Mouse (Mus musculus): ENCODE results near the gene Ovca2.

- no peak for TF ChIP-seq POLR2A (IDR thresholded peaks at IDR 0.05; ENCODE audit: control insufficient read depth, extremely low read depth, insufficient read depth, low read length, poor library complexity)
- no peak for TF ChIP-seq CTCF (IDR thresholded peaks at IDR 0.05; ENCODE audit: borderline replicate concordance, control insufficient read depth, extremely low read depth, insufficient read depth, low read length, poor library complexity)
Measured at GRCm38 (mm10) chr11:75214081-75214950, 35.7 kb upstream of the Ovca2 start.

All from thymus, adult 2 months (tissue).